Mouse (Mus musculus) cerebellum, adult 11 months (tissue): Measurements from ENCODE around the gene Sptan1.
A peak's percentile ranks its signal among the peaks of the same experiment; 100 is the strongest.
"Not testable (repeated sequence)": the region's sequence is repeated elsewhere in the genome, so short reads cannot be mapped to it uniquely, and the experiment has no call there.

Experiments used
- DNase-seq: peaks from one replicate; pipeline ENCODE4 v3.0.0; 2022

Sptan1 gene

DNA sequence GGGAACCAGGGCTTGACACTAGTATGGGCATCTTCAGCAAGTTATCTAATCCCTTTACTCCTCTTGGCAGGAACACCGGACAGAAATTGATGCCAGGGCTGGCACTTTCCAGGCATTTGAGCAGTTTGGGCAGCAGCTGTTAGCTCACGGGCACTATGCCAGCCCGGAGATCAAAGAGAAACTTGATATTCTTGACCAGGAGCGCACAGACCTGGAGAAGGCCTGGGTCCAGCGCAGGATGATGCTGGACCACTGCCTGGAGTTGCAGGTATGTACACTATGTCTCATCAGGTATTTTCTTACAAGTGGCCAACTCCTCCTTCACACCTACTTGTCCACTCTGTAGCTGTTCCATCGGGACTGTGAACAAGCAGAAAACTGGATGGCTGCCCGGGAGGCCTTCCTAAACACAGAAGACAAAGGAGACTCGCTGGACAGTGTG lies 45.5 kb downstream of the Sptan1 start:
- peak; percentile 78 for DNase-seq

DNA sequence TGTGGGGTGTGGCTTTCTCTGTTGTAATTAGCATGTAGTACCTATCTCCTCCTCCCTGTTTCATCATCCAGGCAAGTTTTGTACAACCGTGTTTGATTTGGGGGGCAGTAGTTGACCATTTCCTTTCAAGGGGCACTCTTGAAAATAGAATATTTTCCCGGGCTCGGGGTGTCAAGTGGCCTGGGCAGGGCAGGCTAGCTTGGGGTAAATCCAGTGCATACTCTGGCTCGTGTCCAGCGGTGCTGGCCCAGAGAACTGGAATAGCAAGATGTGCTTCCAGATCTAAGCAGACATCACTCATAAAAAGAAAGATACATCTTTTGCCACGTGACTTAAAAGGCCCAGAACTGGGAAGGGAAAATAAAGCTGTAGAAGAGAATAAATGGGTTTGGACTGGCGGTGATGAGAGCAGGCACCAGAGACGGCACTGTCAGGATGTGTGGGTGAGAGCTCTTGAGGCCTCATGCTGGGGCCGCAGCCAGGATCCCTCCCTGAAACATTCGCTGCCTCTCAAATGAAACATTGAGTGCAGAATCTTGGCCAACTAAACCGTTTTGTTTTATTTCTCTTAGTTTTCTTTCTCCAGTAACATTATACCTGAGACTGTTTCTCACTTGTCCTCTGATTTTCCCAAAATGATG lies 49.1 kb downstream of the Sptan1 start:
- DNase-seq: peak; percentile 20

DNA sequence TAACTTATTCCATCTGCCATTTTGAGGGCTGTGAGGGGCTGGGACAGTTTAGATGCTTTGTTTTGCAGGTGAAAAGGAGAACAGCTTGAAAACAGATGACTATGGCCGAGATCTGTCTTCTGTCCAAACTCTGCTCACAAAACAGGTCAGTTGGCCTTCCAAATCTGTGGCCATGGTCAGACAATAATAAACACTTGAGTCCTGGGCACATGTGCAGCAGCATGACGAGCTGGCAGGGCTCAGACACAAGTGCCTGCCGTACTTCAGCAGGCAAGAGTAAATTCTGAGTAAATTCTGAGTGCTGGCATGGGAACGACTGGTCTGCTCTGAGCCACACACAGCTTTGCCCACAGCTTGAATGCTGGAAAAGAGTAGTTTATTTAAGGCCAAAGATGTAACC lies 60.1 kb downstream of the Sptan1 start:
- DNase-seq: no peak

DNA sequence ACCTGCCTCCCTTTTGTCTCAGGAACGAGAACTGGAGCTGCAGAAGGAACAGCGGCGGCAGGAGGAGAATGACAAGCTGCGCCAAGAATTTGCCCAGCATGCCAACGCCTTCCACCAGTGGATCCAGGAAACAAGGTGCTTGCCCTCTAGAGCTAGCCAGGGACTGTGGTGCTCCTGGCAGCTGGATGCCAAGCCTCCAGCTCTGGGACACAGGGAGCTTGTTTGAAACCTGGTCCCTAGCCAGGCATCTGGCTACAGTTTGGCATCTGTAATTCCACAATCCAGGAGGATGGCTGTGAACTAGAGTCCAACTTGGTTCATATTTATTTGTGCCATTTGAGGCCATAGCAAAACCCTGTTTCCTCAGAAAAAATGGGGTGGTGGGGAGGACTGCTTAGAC lies 61.6 kb downstream of the Sptan1 start:
- no peak for DNase-seq

DNA sequence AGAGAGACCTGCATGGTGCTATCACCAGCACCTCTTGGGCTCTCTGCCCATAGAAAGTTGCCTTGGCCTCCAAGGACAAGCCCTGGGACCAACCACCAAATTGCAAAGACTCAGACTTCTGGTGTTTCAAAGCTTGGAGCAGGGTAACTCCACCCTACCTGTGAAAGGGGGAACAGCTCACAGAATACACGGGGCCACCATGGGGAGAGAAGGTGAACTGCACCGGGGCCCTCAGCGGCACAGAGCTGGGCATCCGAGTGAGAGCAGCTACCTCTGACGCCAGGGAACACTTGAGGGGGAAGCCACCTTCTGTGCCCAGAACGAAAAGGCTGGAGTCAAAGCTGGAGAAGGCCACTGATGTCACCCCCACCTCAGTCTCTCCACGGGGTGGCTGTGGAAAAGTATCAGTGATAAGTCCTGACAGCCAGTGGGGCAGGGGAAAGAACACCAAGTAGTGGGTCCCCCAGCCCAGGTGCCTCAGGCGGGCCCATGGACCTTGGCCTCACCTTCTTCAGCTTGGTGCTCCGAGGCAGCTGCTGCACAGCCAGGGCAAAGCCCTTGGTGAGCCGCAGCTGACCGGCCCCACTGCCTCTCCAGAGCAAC lies 67.0 kb downstream of the Sptan1 start:
- DNase-seq: no peak

DNA sequence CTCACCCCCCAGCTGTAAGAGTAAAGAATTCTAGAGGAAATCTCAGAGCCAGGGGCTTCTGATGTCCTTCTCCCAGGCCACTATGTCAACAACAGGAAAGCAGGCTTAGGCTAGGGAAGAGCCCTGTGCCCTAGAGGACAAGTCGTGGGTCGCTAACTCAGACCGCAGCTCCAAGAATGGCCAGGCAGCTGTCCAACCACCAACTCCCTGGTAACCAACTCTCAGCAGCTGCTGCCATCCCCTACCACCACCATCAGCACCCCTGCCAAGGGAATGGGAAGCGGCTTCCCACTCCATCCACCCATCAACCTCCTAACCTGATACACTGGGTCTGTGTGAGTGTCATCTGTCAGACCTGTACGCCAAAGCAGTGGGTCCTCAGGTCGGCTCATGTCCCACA lies 67.6 kb downstream of the Sptan1 start:
- DNase-seq: no peak

DNA sequence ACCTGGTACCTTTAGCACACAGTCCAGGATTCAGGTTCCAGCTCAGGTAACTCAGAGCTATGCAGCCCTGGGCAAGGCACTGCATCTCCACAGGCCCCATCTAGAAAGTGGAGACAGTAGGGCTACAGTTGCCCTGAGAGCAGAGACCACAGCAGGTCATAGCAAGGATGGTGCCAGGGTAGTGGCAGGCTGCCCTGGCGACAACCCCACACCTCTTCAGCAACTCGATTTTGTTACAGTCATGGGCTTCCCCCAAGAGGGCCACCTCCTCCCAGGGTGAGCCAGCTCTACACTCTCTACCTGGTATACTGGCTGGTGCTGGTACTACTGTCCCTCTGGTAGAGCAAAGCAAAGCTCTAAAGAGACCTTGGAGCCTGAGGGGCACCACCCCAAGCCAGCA lies 72.4 kb downstream of the Sptan1 start:
- no peak for DNase-seq

DNA sequence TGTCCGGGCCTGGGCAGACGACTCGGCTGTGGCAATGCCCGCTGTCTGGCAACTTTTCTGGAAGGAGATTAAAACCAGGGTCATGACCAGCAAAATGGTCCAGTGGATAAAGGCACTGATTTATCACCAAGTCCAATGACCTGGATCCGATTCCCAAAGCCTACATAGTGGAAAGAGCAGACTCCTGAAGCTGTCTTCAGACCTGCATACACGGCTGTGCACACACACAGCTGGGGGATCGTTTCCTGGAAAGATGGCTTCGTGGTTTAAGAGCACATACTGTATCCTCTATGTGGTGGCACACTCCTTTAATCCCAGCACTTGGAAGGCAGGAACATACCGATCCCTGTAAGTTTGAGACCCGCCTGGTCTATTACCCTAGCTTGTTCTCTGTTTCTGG lies 73.0 kb downstream of the Sptan1 start:
- DNase-seq: no peak

DNA sequence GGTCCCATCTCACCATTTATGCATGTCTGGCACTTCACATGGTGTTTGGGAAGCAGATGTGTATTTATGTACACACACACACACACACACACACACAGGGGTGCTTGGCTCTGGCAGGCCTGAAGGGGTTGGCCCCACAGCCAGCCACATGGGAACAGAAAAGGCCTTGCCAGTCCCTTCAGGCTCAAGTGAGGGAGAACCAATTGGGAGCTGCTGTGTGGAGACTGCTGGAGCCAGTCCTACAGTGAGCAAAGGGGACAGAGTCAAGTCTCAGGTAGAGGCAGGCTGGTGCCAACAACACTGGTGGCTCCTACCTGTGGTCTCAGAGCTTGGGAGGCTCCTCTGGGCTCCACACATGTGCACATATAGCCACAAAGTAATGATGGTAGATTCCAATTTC lies 74.3 kb downstream of the Sptan1 start:
- no peak for DNase-seq

DNA sequence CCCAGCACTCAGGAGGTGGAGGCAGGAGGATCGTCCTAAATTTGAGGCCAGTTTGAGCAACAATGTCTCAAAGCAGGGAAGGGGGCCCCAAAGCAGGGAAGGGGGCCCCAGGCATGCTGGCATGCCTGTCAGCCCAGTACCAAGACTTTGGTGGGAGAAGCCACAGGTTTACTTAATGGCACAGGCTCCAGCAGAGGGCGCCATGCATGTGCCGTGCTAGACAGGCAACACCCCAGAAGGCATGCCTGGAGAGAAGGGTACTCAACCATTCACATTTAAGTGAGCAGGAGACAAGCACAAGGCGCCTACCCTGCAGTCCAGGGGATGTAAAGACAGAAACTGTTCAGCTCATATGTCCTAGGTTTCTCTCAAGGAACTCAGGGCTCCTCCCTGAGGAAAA lies 77.1 kb downstream of the Sptan1 start:
- DNase-seq: peak; percentile 65

DNA sequence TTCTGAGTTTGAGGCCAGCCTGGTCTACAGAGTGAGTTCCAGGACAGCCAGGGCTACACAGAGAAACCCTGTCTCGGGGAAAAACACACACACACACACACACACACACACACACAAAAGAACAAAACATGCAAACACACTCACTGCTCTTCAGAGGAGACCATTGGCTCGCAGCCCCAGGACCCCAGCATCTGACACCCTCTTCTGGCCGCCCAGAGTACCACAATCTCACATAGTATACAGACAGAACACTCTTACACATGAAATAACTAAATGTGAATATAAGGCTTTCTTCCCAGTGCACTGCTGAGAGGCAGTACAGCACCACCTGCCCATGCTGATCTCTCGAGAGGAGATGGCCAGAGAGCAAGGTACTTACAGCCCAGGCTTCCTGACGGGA lies 79.2 kb downstream of the Sptan1 start:
- no peak for DNase-seq

DNA sequence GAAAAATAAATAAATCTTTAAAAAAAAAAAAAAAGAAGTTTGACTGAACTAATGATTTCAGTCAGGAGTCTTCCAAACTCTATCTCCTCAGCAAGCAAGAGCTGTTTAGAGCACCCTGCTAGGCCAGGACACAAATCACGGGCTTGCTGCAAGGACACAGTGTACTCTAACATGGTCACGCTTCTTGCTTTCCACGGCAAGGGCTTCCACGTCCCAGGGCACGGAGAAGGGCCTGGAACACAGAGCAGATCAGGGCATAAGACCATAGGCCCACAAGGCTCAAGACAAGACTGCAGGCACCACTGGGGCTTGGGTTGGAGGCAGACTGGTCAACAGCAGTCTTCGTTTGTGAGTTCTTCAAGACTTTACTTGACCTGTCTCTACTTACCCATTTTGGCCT lies 81.8 kb downstream of the Sptan1 start:
- no peak for DNase-seq

DNA sequence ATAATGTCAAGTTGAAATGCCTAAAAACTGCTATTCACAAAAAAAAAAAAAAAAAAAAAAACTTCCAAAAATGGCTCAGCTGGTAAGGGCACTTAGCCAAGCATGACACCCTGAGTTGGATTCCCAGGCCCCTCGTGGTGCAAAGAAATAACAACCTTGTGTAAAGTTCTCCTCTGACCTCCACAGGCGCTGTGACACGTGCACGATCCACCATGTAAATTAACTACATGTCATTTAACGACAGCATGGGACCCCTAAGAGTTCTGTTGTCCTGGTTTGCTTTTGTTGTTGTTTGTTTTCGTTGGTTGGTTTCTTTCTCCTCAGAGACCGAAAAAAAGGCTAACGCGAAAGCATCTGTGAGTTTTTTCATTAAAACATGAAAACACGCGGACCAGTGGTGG lies 82.7 kb downstream of the Sptan1 start:
- DNase-seq: no peak

DNA sequence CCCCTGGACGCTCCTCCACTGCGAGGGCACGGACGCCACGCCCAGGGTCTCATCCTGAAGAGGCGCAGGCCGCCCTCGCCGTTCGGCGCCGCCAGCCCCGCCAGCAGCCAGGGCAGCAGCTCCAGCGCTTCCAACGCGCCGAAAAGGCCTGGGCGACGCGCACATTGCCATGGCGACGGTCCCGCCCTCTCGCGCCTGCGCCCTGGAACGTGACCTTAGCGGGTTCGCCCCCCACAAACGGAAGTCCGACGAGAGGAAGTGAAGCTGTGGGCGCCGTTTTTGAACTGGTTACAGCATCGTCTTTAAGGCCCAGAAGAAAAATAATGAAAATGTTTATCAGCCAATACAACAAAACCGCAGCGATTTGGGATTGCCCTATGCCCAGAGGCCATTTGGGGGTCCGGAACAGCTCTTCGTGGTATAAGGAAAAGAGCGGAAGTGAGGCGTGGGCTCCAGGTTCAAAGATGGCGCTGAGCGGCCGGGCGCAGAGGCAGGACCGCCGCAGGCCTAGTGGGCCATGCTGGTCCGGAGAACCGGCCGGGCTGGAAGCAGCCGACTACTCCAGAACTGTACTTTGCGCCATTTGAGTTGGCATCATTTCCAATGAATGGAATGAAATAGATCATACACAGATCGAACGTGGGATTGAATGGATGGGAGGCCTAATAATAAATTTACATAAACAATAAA lies 83.5 kb downstream of the Sptan1 start, which contains the start of gene Wdr34:
Gene Wdr34, minus strand, starts transcription at position 183 of the 690 bp plus-strand sequence.
- peak; percentile 97 for DNase-seq

DNA sequence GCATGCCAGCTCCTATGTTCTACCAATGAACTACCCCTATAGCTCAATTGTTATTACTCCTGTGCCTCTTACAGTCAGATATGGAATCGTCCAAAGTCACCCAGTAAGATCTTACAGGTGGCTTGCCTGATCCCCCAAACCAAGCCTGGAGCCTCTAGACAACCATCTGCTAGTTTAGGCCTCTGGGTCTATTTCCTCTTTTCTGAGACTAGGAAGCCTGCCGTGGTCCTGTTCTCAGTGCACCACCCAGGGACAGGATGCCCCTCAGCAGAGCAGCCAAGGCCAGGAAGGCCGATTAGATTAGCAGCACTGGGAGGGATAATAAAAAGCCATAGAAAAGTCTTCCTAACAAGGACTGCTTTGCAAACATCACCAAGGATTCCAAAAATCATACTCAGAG lies 84.5 kb downstream of the Sptan1 start:
- no peak for DNase-seq

DNA sequence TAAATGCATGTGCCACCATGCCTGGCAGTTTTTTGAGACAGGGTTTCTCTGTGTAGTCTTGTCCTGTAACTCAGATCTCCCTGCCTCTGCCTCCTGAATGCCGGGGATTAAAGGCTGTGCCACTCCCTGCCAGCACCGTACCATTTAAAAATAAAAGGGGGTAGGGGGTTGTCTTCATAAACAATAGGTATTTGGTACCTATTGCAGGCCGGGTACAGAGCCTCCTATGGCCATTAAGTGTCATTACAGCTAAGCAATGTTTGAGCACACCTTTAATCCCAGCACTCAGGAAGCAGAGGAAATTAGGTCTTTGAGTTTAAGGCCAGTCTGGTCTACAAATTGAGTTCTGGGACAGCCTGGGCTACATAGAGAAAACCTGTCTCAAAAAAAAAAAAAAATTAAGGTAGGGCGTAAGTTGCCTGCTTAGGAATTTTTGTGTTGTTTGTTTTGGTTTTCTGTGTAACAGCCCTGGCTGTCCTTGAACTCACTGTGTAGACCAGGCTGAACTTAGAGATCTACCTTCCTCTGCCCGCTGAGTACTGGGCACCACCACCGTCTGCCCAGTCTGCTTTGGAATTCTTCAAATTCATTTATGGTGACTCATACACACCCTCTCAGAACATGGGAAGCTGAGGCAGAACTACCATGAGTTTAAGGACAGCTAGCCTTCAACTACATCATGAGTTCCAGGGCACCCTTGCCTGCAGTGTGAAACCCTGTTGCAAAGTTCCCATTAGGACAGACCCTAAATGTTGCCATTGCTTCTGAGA lies 86.8 kb downstream of the Sptan1 start:
- no peak for DNase-seq

DNA sequence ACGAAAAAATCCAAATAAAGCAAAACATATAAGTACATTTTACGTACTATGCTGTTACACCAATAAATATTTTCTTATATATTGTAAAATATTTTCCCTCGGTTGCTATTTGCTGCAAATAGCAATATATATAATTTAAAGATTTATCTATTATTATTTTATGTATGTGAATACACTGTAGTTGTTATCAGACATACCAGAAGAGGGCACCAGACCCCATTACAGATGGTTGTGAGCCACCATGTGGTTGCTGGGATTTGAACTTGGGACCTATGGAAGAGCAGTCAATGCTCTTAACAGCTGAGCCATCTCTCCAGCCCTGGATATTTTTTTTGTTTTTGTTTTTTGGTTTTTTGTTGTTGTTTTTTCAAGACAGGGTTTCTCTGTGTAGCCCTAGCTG lies 90.0 kb downstream of the Sptan1 start:
- not testable (repeated sequence) for DNase-seq

DNA sequence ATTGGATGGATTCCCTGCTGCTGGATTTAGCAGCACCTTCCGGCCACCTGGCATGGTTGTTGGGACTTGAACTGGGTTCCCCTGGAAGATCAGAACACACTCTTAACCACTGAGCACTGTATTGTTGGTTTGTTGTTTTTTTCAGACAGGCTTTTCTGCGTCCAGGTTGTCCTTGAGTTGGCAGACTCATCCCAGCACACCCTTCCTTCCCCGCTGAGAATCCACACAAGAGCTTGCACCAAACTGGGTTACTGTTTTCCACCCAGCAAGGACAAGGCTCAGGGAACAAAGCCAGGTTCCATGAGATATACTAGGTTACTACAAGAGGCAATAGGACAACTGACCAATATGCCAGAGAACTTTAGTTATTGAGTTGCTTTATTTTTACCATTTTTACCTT lies 91.4 kb downstream of the Sptan1 start:
- no peak for DNase-seq

DNA sequence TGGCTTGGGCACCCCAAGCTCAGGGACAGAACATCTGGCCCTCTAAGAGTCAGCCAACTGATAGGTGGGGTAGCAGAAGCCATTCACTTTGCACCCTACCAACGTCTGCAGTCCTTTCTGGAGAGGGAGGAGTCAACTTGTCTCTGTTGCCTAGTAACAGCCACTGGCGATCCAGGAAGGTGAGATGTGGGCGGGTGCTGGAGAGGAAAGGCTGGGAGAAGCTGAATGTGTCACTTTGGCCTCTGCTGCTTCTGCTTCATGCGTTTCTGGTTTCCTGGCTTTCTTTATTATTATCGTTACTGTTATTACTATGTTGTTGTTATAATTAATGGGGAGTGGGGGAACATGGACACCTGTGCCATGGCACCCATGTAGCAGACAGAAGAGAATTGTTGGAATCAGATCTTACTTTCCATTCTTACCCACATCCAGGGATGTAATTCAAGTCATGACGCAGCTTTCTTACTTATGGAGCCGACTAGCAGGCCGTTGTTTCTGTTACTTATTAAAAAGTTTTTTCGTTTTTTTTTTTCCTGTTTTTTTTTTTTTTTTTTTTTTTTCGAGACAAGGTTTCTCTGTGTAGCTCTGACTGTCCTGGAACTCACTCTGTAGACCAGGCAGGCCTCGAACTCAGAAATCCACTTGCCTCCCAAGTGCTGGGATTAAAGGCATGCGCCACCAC lies 92.0 kb downstream of the Sptan1 start, which contains the start of gene Set:
Gene Set, plus strand, starts transcription at position 156 of the 682 bp plus-strand sequence.
- DNase-seq: no peak

DNA sequence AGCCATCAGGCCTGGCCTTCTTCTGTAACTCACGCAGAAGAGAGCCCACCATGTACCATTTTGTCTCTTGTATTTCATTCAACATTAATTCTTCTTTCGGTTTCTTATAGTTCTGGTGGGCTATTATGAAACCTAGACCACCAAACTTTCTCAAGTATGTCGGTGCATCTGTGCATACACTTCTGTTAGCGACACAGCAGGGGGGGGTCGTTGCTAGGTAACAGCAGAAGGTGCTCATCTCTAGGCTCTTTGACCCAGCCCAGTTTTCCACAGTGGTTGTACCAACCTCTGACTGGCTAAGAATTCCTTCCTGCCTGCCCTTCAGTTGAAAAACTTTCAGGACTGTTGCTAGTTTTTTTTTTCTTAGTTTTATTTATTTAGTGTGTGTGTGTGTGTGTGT lies 93.1 kb downstream of the Sptan1 start:
- no peak for DNase-seq

DNA sequence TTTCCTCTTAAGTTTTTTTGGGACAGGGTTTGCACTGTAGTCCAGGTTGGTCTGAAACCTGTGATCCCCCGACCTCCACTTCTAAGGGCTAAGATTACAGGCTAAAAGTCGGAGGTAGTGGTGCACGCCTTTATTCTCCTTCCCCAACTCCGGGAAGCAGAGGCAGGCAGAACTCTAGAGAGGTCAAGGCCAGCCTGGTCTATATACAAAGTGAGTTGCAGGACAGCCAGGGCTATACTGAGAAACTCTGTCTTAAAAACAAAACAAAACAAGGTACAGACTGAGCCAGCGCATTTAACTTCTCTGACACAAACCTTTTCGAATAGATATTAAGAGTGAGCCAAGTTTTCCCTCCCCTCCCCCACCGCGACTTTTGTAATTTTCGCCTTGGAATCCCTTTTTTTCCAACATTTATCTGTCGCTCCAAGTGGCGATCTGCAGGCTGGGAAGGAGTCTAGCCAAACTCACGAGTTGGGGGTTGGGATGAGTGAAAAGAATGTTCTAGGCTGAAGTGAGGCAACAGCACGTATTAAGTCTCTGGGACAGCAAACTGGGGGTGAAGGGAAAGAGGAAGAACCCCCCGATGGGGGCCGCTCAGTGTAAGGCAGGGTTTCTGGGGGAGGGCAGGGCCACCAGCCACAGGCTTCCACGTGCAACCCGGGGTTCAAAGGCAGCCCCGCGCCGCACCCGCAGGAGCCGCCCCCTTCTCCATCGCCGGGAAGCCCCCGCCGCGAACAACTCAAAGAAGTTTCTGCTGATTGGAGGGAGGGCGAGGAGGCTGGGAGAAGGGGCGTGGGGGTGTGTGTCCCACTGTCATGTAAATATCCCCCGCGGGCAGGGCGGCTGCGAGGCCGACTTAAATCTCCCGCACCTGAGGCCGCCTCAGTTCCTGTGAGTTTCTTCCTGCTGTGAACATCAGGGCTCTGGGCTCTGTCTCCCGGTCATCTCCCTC lies 96.1 kb downstream of the Sptan1 start:
- DNase-seq: no peak
